Mouse (Mus musculus) C2C12 (cell line): Measurements from ENCODE around the gene Krtap15. TPM values are rescaled to one million over a fixed set of nuclear protein-coding genes. Genes with fewer than 3 reads are reported as not detected.

Experiments used
- H3K27me3 ChIP-seq: one replicate; pipeline ENCODE4 v1.6.1; 2011; ENCODE audit not compliant: control insufficient read depth, insufficient read depth, insufficient read length
- H3K36me3 ChIP-seq: one replicate; pipeline ENCODE4 v1.6.1; 2011; ENCODE audit not compliant: control insufficient read depth, insufficient read depth
- H3K4me3 ChIP-seq: one replicate; pipeline ENCODE4 v1.5.1; 2011; ENCODE audit warnings: mild to moderate bottlenecking, control low read depth; ENCODE audit not compliant: poor library complexity, insufficient read depth, severe bottlenecking
- H3K79me2 ChIP-seq: one replicate; pipeline ENCODE4 v1.6.1; 2011; ENCODE audit not compliant: control insufficient read depth, insufficient read depth
- H3K79me3 ChIP-seq: one replicate; pipeline ENCODE4 v1.6.1; 2011; ENCODE audit warnings: low read depth, control low read depth
- H3ac ChIP-seq: one replicate; pipeline ENCODE3; 2011; ENCODE audit warnings: low read depth; ENCODE audit not compliant: control insufficient read depth, insufficient read length
- CEBPB ChIP-seq: IDR thresholded peaks from one replicate; pipeline ENCODE4 v1.6.1; 2011; ENCODE audit warnings: low read depth, mild to moderate bottlenecking, control low read depth, moderate library complexity
- CTCF ChIP-seq: IDR thresholded peaks from one replicate; pipeline ENCODE4 v1.5.1; 2011; ENCODE audit not compliant: control insufficient read depth, insufficient read depth, insufficient read length
- FOSL1 ChIP-seq: IDR thresholded peaks from one replicate; pipeline ENCODE4 v1.8.0; 2011; ENCODE audit warnings: mild to moderate bottlenecking, low read length; ENCODE audit not compliant: poor library complexity, insufficient read depth, severe bottlenecking
- MAX ChIP-seq: IDR thresholded peaks from one replicate; pipeline ENCODE4 v1.6.1; 2011; ENCODE audit warnings: mild to moderate bottlenecking, control low read depth
- MYOD1 ChIP-seq: IDR thresholded peaks from one replicate; pipeline ENCODE4 v1.6.1; 2011; ENCODE audit warnings: low read depth; ENCODE audit not compliant: control insufficient read depth, insufficient read length
- MYOG ChIP-seq: IDR thresholded peaks from one replicate; pipeline ENCODE4 v1.6.1; 2011; ENCODE audit not compliant: control insufficient read depth, insufficient read length; ENCODE audit errors: extremely low read depth
- USF1 ChIP-seq: IDR thresholded peaks from one replicate; pipeline ENCODE4 v1.6.1; 2011; ENCODE audit warnings: low read depth, mild to moderate bottlenecking, control low read depth, moderate library complexity
- long read RNA-seq, 2 experiments: library from polyadenylated mRNA; unstranded; transcript quantifications; one replicate each; pipeline ENCODE4 v2.0.0; 2019 to 2020
- polyA plus RNA-seq: library from polyadenylated mRNA; unstranded; fragments of >200 nt; fragmentation: generic; extraction: Trizol; gene quantifications from one replicate; pipeline ENCODE4 v1.2.1, GENCODE M21; 2012; ENCODE audit warnings: missing spikeins

The Krtap15 gene
- not detected for polyA plus RNA-seq
- long read RNA-seq, experiment 1: 0 reads
- long read RNA-seq, experiment 2: 0 reads

GRCm38 (mm10) chr16:88820066-88820465 lies at the start of gene Krtap15:
Gene Krtap15, plus strand, starts transcription at chr16:88820215.
- H3K36me3 ChIP-seq: no peaks in the 10 kb centered on the region

DNA sequence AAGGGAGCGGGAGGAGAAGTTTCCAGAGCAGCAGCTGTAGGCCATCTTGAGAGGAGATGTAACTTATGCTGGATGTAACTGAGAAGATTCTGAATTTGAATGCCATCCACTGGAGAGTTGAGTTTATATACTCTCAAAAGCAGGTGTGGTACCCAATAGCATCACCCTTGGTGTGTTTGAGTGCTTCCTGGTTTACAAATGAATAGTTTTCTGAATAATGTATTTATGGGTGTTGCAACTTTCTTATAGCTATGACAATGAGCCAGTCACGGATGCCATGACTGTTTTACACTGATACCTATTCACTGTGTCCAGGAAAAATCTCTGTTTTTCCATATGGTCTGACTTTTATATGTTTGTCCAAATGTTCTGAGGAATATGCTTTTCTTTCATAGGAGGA lies 45.9 kb upstream of the Krtap15 start, which contains the start of gene 2310057N15Rik:
Gene 2310057N15Rik, minus strand, starts transcription at position 101 of the 400 bp plus-strand sequence.
- H3K79me2 ChIP-seq: no peaks in the 10 kb centered on the region
- TF ChIP-seq MYOG (no peak), FOSL1 (no peak), MAX (no peak), CEBPB (no peak), USF1 (no peak), MYOD1 (no peak), CTCF (no peak)
- no peak within 1 kb of the TSS for H3K4me3 ChIP-seq
- H3K79me3 ChIP-seq: no peaks in the 10 kb centered on the region
- H3K36me3 ChIP-seq: no peaks in the 10 kb centered on the region
- no peak within 1 kb of the TSS for H3ac ChIP-seq
- no peaks in the 10 kb centered on the region for H3K27me3 ChIP-seq

More at GRCm38 (mm10) chr16:88820066-88820465, at the start of gene Krtap15:
- no peaks in the 10 kb centered on the region for H3K27me3 ChIP-seq
- H3ac ChIP-seq: no peak within 1 kb of the TSS
- H3K79me2 ChIP-seq: no peaks in the 10 kb centered on the region
- TF ChIP-seq CEBPB (no peak), USF1 (no peak), FOSL1 (no peak), MYOD1 (no peak), MAX (no peak), CTCF (no peak), MYOG (no peak)
- H3K79me3 ChIP-seq: no peaks in the 10 kb centered on the region
- H3K4me3 ChIP-seq: no peak within 1 kb of the TSS

DNA sequence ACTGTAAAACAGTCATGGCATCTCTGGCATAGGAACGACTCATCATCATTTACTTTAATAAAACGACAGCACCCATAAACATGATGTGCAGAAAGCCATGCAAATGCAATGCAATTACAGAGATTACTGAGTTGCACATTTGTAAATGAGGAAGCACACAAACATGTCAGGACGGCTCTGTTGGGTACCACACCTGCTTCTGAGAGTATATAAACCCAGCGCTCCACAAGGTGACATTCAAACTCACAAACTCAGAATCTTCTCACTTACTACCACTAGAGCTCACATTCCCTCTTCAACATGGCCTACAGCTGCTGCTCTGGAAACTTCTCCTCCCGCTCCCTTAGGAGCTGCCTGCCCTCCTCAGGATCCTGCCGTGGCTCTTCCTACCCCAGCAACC lies 42.4 kb upstream of the Krtap15 start, which contains the start of gene Gm5965:
Gene Gm5965, plus strand, starts transcription at position 301 of the 400 bp plus-strand sequence.
- TF ChIP-seq CEBPB: no peak
- no peak for TF ChIP-seq CTCF
- TF ChIP-seq FOSL1: no peak
- TF ChIP-seq USF1: no peak
- no peak for TF ChIP-seq MYOG
- TF ChIP-seq MAX: no peak
- no peak for TF ChIP-seq MYOD1
- H3K4me3 ChIP-seq: no peak within 1 kb of the TSS
- no peaks in the 10 kb centered on the region for H3K79me2 ChIP-seq
- H3K27me3 ChIP-seq: no peaks in the 10 kb centered on the region
- no peaks in the 10 kb centered on the region for H3K36me3 ChIP-seq
- no peaks in the 10 kb centered on the region for H3K79me3 ChIP-seq
- no peak within 1 kb of the TSS for H3ac ChIP-seq

DNA sequence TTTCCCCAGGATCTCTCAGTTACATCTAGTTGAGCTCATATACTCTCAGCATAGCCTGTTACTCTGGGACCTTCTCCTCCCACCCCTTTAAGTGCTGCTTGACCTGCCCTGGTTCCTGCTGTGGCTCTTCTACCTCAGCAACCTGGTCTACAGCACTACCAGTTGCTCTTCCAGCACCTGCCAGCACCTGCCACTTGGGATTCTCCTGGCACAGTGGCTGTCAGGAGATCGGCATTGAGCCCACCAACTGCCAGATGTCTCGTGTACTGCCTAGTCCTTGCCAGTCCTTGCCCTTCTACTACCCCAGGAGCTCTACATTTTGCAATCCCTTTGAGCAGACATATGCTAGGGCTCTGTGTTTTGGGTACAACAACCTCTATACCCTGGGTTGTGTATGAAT lies 33.2 kb upstream of the Krtap15 start:
- no peak overlapping the region for H3ac ChIP-seq
- H3K79me3 ChIP-seq: no peaks in the 10 kb centered on the region
- no peaks in the 10 kb centered on the region for H3K79me2 ChIP-seq
- H3K4me3 ChIP-seq: no peak overlapping the region
- H3K27me3 ChIP-seq: no peaks in the 10 kb centered on the region
- no peak for TF ChIP-seq USF1
- no peak for TF ChIP-seq MAX
- no peak for TF ChIP-seq MYOG
- no peak for TF ChIP-seq FOSL1
- TF ChIP-seq CTCF: no peak
- TF ChIP-seq CEBPB: no peak
- no peak for TF ChIP-seq MYOD1
- no peaks in the 10 kb centered on the region for H3K36me3 ChIP-seq

- Histone ChIP-seq H3K4me3 (no peak within 1 kb of the TSS), H3K36me3 (no peaks in the 10 kb centered on the region), H3K27me3 (no peaks in the 10 kb centered on the region), H3K79me2 (no peaks in the 10 kb centered on the region), H3ac (no peak within 1 kb of the TSS), H3K79me3 (no peaks in the 10 kb centered on the region)
- TF ChIP-seq MAX (no peak), CEBPB (no peak), MYOD1 (no peak), CTCF (no peak), FOSL1 (no peak), USF1 (no peak), MYOG (no peak)
Observed at GRCm38 (mm10) chr16:88811827-88812226, 8.2 kb upstream of the Krtap15 start, which contains the start of gene Gm20741. Gene Gm20741, minus strand, starts transcription at chr16:88812220.

DNA sequence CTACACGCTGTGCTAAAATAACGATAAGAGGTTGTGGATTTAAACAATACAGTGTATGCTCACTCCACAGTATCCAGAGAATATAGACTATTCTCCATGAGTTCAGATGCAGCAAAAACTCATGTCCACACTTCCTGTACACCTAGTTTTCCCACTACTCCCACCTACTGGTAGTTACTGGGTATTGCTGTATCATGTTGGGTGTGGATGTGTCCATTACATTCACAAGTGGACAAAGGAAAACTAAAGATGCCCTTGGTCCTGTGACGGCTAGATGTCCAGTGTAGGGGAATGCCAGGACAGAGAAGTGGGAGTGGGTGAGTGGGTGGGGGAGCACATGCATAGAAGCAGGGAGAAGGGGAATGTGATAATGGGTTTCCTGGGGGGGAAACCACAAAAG lies 3.7 kb downstream of the Krtap15 start:
- H3ac ChIP-seq: no peak overlapping the region
- TF ChIP-seq MYOD1: no peak
- no peak for TF ChIP-seq FOSL1
- TF ChIP-seq MAX: no peak
- no peak for TF ChIP-seq CEBPB
- no peak for TF ChIP-seq CTCF
- TF ChIP-seq USF1: no peak
- TF ChIP-seq MYOG: no peak
- H3K79me3 ChIP-seq: no peaks in the 10 kb centered on the region
- no peaks in the 10 kb centered on the region for H3K27me3 ChIP-seq
- no peaks in the 10 kb centered on the region for H3K79me2 ChIP-seq
- H3K4me3 ChIP-seq: no peak overlapping the region
- H3K36me3 ChIP-seq: no peaks in the 10 kb centered on the region
